Mouse (Mus musculus) testis, postnatal 10 days (tissue): ENCODE results near the gene Gns.

Source experiments
- DNase-seq: peaks from one replicate; pipeline ENCODE4 v3.0.0; 2021; ENCODE audit warnings: low spot score

Gns gene

DNA sequence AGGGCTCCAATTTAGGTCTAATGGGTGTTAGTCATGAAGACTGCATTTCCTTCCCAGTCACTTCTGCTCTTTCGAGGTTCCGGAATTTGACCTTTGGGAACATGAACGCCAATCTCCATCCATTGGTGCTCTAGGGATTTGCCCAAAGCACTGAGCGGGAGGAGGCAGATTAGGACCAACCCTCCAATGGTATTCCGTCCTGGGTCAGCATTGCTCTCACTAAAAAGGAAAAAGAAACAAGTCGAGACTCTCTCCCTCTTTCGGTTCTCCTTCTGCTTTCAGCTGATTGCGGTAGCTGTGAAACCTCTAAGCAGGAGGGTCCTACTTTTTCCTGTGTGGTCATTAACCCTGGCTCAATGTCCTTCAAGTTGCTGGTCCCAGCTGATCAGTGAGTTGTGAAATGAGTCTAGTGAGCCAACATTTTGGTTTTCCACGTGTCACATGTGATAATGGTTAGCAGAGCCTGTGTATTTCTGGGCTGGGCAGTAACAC is 937 bp downstream of the Gns start:
- DNase-seq, result no peak

DNA sequence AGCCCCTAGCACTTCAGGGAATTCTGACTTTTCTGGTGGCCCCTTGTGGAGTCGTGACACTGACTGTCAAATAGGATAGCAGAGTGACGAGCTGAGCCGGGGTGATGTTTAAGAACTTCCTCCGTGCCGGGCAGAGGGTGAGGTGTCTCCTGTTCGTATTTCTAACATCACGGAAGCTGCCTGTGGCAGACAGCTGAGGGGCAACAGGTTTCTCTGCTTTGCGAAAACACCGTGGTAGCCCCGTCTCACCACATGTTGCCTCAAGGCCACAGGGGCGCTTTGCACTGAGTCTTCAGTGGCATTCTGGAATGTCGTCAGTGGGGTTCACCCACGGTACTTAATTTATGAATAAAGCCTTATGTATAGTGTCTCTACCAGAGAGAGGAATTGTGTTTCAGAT is 2.4 kb downstream of the Gns start:
- no peak for DNase-seq

DNA sequence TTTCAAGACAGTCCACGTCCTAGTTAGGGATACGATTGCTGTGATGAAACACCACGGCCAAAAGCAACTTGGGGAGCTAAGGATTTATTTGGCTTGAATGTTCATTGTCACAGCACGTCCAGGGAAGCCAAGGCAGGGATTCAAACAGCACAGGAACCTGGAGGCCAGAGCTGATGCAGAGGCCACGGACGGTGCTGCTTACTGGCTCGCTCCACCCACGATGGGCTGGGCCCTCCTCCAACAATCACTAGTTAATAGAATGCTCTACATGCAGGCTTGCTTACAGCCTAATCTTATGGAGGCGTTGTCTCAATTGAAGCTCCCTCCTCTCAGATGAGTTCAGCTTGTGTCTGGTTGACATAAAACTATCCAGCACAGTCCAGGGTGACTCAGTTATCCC is 2.9 kb downstream of the Gns start:
- DNase-seq, result no peak

DNA sequence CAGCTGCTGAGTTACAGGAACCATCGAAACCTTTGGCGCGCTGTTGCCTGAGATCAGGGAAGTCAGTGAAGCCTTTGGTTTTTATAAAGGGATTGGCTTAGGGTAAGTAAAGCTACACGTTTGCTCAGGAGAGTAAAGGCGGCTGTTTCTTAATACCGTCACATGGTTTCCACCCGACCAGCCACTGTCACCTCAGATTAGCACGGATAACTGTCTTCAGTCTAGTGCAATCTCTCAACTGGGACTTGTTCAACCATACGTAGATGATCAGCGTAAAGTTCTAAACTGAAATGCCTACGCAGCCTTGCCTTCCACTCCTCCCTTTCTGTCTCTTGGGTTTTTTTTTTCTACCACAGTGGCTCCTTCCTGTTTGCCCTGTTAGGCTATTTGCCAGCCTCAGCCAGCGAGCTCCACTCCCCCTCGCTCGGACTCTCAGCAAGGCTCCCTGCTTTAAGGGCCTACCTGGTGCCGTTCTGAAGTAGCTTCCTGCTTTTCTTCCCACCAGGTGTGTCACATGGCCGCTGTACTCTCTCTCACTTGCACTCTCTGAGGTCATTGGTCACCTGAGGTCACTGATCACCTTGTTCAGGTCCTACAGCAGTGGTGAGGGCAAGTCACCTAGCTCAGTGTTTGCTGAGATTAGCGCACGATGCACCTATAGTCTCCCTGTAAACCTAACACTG is 4.0 kb downstream of the Gns start:
- DNase-seq, result no peak

DNA sequence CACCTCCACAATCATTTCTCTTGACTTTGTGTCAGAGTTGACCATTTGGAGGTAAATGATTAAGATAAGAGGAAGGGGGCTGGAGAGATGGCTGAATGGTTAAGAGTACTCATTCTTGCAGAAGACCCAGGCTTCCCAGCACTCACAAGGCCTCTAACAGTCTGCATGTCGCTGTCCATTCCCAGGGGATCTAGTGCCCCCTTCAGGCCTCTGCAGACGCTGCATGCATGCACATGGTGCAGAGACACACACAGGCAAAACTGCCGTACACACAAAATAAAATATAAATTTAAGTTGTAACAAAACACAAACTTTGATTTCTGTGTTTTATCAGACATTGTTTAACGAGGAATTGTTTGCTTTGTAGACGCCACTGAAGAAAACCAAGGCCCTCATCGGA is 5.9 kb downstream of the Gns start:
- DNase-seq, result no peak

DNA sequence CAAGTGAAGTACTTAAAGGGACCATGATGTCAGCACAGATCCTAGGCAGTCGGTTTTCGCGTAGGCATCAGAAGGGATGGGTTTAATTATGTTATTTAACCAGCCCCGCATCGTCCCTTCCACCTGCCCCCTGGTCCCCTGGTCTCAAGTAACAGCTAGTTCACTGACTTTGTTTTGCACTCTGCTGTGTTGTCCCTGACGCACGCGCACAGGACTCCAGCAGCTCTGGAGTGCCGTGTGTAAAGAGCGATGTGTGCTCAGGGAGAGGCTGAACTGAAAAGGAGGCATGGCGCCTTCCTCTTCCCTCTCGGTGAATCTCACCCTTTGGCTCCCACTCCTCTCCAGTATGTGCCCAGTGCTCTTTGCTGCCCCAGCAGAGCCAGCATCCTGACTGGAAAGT is 9.1 kb downstream of the Gns start:
- DNase-seq, result no peak

DNA sequence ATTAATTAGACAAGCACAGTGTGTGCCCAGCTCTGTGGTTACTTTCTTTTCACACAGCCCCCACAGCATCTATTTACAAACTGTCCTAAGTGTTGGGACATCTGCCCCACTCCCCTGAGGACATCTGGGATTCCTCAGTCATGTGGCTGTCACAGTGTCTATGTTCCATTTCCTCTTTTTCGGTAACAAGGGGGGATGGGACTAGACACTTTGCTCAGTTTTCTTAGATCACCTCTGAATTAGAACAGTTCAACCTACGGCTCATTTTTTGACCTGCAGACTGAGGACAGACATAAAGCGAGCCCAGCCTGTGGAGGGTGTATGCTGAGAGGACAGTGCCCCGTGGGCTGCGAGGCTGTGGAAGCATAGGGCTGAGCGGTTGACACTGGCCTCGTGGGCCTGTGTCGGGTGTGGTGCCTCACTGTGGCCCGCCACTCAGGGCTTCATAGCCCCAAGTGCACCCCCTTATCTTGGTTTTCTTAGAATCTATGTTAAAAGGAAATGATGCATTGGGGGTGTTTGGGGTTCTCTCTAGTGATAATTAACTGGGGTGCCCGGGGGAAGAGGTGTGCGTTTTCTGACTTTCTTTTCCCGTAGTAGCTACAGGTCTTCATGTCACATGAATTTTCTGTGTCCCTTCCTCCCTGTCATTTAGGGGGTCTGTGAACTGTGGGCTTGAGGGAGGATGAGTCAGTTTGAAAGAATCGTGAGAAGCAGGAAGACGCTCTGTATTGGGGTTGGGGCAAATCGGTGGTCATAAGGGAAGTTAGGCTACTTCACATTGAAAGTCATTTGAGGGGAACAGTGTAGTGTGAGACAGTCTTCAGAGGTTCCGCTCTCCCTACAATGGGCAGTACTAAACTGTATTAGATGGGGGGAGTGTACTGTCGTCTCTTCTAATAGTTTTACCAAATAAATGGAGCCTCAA is 10.1 kb downstream of the Gns start:
- DNase-seq, result no peak

DNA sequence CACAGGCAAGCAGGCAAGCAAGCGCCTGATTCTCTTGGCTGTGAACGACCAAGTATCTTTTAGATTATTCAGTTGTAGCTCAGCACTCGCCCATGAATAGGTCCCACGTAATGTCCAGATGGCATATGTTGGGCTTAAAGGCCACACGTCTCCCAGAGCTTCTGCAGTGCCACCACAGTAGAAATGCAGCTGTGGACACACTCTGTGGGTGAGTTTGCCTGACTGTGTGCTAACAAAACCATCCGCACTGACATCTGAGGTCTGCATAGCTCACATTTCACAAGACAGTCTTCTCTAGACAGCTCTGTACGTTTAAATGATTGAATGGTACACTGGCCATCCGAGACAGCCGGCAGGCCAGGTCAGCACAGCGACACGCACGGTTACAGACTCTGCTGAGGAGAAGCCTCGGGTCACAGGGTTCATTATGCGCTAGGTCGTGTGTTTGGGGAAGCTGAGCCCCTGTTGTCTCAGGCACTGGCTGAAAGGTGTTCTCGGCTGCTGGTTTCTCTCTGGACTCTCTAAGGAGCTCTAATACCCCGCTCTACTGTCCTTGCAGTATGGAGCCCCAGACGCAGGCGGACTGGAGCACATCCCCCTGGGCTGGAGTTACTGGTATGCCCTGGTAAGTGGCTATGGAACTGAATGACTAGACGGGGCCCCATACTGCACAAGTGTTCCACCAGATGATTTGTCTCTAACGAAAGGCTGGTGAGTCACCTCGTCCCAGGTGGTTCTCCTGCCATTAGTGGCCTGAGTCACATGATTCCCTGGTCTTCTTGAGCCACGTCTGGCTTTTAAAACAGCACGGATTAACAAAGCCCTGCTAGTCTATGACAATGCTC is 11.0 kb downstream of the Gns start:
- DNase-seq, result no peak

DNA sequence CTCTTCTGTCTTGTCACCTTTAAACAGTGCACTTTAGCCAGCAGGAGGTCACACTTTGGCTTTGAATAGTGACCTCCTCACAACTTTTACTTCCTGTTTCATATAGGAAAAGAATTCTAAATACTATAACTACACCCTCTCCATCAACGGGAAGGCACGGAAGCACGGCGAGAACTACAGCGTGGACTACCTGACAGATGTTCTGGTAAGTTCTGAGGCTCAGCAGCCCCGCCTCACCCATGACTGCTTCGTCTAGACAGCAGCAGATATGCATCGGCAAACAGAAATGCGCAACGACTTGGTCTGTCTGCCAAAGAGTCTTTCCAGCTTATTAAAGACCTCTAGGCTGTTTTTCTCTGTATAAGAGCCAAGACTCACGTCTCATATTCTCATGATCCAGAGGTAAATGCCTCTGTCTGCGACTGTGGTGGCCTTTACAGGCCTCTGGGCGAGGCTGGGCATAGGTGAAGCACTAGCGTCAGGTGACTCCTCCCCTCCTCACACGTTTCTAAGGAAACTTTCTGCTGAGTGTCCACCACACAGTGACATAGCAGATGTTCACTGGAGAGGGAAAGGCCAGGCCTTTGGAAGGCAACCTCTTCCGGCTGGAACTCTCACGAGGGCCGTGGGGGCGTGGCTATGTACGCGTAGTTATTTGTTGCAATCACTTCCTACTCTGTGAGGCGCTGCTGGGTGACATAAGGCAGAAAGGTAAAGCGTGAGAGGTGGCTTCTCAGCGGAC is 11.8 kb downstream of the Gns start:
- no peak for DNase-seq

DNA sequence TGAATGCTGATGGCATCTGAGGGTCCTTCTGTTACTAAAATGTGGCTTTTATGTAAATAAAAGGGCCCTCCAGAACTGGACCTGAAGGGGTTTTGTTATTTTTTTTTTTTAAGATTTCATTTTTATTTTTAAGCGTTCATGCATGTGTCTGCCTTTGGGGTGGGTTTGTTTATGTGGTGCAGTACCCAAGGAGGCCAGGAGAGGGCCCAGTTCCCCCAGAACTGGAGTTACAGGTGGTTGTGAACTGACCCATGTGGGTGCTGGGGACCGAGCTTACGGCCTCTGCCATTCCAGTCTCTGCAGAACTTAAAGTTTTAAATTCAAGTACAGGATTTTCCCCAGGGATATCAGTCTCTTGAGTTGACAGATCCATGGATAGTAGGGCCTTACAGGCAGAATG is 14.5 kb downstream of the Gns start:
- no peak for DNase-seq

DNA sequence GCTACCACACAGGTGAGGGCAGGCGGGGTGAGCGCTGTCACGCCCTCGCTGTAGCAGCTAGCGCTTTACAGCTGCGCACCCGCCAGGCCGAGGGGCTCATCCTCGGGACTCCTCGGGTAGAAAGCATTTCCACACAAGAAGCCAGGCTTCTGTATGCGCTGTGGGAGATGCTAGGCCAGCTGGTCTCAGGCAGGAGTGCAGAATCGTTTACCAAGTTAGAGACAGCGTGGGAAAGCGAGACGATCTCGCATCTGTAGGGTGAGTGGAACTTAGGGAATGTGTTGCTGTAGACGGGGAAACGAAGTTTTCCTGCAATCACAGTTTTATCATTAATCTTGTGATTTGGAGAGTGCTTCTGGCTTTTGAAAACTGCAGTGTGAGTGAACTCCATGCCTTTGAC is 16.4 kb downstream of the Gns start:
- no peak for DNase-seq

DNA sequence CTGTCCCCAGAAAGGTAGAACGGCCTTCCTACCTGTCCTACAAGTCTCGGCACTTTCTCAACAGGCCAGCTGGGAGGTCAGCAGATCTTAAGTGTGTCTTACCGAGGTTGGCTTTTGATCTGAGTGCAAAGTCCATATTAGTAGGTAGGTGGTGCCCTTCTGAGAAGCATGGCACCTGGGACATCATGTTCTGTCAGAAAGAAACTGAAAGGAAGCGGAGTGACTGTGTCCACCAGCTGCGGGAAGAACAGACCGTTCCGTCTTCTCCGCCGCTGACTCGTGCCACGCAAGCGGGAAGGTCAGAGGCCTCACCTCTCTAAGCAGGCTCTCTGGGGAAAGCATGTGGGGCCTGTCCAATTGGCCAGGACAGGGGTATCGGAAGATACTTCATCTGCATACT is 19.8 kb downstream of the Gns start:
- DNase-seq, result no peak

DNA sequence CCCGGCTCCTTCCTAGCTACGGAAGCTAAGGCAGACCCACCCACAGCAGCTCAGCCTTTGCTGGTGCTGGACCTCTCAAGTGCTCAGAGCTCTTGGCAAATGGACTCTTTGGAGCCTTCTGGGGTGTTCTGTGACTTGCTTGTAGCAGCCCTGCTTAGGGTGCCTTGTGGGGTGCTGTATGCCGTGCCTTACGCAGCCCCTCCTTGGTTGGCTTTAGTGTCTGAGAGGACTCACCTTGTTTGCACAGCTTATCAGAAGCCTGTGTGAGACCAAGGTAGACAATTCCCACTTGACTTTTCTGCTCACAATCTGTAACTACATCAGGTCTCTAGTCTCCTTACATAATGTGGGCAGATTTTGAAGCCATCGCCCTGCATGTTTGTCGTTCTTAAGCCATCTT is 20.8 kb downstream of the Gns start:
- DNase-seq, result no peak

DNA sequence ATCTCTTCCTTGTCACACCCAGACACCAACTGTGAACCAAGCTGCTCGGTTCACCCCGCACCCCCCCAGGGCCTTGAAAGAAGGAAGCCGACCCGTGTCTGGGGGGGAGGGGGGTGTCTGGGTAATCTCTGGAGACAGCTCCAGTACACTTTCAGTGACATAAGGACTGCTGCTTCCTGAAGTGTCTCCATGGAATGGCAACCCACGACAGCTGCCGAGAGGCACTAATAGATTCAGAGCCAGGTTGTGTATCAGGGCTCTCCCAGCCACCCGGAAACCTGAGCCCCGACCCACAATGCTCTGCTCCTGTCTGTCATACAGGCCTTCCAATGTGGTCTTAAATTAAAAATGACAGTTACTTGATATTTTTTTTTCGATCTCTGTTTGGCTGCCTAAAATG is 21.5 kb downstream of the Gns start:
- DNase-seq, result no peak

DNA sequence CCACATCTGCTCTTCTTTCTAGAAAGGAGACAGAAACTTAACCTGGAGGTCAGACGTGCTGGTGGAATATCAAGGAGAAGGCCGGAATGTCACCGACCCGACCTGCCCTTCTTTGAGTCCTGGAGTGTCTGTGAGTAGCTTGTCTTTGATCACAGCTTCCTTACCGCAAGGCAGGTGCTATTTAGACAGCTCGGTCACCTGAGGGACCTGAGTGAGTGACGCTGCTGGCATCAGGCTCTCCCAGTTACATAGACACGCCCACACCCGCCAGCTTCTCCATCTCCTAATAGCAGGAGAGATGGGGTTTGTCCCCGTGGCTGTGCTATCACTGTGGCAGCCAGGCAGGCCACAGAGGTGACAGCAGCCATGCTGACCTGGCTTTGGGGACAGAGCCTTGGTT is 25.7 kb downstream of the Gns start:
- DNase-seq, result no peak

DNA sequence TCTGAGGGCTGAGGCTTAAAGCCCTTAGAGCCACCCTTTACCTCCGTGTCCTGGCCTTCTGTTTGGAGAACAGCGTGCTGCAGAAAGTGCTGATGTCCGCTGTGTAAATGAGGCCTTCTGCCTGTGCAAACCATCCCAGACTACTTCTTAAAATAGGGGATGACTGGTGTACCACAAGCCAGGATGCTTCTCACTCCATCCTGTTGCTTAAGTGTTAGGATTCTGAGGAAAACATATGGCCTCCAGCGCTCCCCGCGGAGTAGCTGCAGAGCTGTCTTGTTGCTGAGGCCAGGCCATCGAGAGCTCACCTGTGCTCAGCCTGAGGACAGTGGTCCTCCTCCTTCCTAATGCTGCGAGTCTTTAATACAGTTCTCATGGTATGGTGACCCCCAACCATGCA is 27.0 kb downstream of the Gns start:
- no peak for DNase-seq

DNA sequence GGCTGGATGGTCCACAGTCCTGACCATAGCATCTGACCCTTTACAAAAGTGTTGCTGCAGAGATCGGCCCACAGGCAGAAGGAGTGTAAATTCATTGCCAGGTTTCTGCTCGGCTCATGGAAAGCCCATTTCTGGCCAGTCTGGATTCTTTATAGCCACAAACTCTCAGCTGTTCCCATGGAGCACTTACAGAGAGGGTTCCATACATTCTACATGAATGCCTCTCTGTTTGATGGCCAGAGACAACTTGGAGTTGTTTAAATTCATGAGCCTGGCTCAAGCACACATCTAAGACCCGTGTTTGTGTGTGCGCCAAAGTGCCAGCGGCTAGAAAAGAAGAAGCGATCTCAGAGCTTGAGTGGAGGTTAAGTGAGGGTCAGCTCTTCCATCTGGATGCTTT is 29.4 kb downstream of the Gns start:
- no peak for DNase-seq

DNA sequence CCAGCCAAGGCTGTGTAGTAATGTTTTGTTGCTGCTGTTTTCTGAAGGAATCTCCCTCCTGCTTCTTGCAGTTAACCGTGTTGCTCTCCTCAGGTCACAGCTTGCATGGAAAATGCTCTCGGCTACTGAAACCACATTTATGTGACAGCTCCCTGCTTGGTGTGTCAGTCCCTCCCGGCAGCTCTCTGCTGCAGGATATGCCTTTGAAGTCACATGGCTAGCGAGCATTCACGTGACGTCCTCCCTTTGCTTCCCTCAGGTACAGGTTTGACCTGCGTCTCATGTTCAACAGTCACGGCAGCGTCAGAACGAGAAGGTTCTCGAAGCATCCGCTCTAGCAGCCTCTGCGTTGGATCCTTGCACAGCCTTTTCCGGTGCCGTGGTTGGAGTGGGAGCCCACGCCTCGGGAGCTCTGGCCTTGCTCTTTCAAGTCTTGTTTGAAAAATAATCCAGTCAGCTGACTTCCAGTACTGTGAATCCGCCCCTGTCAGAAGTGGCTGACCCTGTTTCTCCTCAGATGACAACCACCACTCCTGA is 30.0 kb downstream of the Gns start:
- no peak for DNase-seq

DNA sequence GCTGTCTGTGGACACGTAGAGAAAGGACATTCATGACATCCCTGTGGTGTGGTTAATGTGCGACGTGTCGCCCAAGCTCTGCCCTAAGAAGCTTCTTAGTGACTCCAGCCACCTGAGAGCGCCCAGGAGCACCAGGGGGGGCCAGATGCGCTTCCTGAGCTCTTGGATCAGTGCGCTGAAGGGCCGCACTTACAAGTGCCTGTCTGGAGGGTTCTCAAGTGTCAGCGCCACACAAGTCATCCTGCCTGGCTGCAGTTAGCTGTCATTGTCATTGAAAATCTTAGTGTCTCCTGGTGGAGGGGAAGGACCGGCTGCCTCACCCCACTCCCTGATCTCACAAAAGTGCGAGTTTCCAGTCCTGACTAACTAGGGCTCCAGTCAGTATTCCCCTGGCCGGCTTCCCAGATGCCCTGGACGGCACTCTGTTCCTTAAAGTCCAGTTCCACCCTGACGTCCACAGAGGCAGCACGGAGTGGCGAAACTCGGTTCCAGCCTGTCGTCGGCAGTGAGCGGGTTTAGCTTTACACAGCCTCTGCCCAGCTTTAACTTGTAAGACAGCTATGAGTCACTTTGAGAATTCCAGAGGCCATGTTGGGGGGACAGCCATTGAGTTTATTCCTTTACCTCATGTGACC is 30.8 kb downstream of the Gns start:
- no peak for DNase-seq

DNA sequence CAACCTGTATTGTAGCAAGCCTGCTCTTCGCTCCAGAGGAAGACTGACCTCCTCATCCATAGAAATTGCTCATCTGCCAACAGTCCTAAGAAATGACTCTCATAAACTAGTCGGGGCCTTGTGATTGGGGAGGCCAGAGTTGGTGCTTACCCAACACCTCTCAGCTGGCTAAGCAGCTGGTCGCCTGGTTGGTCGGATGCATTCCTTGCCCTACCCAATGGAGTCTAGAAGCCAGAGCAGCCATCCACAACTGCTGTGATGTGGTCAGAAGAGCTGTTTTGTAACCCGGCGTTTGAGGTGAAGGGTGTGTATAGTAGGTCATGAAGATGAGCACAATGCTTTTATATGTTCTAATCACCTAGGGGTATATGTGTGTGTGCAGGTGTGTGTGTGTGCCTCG is 33.7 kb downstream of the Gns start:
- no peak for DNase-seq

DNA sequence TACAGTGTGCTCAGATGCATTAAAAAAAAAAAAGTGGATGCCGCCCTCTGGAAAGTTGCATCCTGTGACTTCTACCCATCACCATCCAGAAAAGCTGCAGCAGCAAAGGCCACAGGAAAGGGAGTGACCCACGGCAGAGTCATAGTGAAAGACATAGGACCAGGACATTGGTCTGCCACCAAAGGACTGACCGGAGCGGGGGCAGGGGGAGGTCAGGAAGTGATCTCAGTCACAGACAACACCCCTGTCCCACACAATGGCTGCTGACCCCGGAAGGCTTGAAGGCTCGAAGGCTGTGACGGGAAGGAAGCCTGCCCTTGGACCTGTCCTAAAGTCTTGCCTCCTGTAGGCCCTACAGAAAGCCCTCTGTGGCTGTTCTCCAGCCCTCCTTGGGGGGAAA is 36.1 kb downstream of the Gns start:
- DNase-seq, result no peak
